Mouse (Mus musculus) stomach, postnatal 0 days (tissue): ENCODE results near the gene Bcl9l.

ENCODE experiments used
- CTCF ChIP-seq: IDR thresholded peaks from 2 replicates; pipeline ENCODE4 v1.5.1; 2016; ENCODE audit warnings: antibody characterized with exemption, low read depth, mild to moderate bottlenecking, moderate library complexity
- EP300 ChIP-seq: optimal IDR thresholded peaks from 2 replicates; pipeline ENCODE3; 2016; ENCODE audit warnings: antibody characterized with exemption

DNA sequence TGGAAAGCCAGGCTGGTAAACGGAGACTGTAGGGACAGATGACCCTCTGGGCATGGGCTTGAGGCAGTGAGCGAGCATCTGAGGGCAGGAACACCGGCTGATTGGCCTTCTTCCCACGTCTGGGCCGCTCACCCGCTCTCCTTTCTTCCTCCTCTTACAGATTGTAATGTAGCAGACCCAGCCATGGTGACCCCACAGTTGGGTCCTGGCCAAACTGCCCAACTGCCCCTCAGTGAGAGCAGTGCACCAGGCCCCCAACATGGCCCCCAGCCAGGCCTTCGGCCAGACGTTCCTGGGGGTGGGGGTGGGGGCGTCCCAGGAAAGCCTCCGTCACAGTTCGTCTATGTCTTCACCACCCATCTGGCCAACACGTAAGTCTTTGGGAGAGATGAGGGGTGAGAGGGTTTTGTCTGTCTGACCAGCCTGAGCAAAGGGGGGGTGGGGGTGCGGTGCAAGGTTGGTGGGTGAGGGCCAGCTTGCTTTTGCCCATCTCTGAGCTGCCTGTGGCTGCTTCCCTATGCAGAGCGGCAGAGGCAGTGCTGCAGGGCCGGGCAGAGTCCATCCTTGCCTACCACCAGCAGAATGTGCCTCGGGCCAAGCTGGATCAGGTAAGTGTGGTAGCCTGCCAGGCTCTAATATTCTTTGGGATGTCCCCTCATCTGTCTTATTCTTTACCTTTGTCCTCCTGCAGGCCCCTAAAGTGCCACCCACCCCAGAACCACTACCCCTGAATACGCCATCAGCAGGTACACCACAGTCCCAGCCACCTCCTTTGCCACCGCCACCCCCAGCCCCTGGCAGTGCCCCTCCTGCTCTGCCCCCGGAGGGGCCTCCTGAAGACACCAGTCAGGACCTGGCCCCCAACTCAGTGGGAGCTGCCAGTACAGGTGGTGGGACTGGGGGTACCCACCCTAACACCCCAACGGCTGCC is 22.5 kb downstream of the Bcl9l start:
- no peak for TF ChIP-seq CTCF
- no peak for TF ChIP-seq EP300
